Mouse (Mus musculus): ENCODE measurements at regions not wholly inside any gene's neighbourhood (a gene's known extent, or its start where the extent isn't known, plus 50 kb on each side); places are given as distances from the start of the nearest gene placed in this dataset.

DNA sequence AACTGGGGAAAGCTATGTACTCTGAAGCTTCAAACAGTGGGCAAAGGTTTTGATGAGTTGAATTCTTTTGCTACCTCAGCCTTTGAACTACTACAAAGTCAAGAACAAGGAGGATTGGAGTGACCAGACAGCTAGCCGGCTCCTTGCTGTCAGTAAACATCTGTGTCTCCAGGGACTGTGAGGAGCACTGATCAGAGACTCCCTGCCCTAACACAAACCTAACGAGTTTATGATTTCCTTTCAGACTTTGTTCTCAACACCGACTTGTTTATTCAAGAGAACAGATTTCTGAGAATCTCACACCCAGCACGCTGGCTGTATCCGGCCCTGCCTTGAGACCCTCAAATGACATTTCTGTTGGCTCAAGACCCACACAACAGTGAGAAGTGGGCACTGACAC is 154.4 kb downstream of the Irs2 start:
- Histone ChIP-seq H3K27ac (ENCODE audit: poor library complexity, severe bottlenecking) (no peak overlapping the region), H3K27me3 (replicated peaks) (no peaks in the 10 kb centered on the region), H3K36me3 (no peaks in the 10 kb centered on the region), H3K4me3 (no peak overlapping the region), H3K9me3 (replicated peaks) (no peaks in the 10 kb centered on the region), H3K4me2 (no peak overlapping the region), H3K9ac (no peak overlapping the region), H3K4me1 (replicated peaks) (peaks cover 26% of the 10 kb centered on the region)
- 65% methylated on average over 5 of the region's 5 CpGs for WGBS
- no peak for ATAC-seq (ENCODE audit: insufficient number of reproducible peaks, low FRiP score)

DNA sequence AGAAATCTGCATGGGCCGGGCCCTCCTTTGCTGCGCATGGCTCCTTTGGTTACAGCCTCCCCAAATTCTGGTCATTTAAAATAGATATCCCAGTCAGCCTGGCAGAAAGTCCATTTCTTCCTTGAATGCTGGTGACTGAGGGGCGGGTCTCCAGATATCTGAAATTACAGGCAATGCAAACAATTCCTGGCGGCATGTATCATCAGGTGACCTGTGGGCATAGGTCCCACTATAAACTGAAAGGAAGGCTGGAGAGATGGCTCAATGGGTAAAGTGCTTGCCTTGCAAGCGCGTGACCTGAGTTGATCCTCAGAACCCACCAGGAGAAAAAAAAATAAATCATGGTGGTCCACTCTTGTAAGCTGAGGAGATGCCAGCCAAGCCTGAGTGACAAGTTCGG is 158.3 kb downstream of the Irs2 start:
- Histone ChIP-seq H3K9ac (no peak overlapping the region), H3K4me3 (no peak overlapping the region), H3K4me1 (replicated peaks) (peaks cover 28% of the 10 kb centered on the region), H3K27me3 (replicated peaks) (no peaks in the 10 kb centered on the region), H3K9me3 (replicated peaks) (no peaks in the 10 kb centered on the region), H3K27ac (ENCODE audit: poor library complexity, severe bottlenecking) (no peak overlapping the region), H3K36me3 (no peaks in the 10 kb centered on the region), H3K4me2 (no peak overlapping the region)
- WGBS, result 70% methylated on average over 7 of the region's 7 CpGs
- no peak for ATAC-seq (ENCODE audit: insufficient number of reproducible peaks, low FRiP score)

DNA sequence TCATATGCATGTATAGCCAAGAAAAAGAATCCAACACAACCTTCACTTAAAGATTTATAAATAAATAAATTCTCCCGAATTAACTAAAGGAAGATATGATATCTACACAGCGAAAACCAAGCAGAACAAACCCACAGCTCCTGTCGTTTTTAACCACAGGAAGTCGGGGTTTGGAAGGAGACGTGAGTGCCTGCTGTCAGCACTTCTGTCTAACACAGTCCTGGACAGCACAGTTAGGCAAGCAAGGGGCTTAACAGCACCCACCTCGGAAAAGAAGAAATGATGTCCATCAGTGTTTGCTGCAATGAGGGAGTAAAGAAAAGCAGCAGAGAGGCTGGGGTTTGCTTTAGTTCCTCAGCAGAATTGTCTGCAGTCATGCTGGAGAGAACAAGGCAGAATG is 162.7 kb downstream of the Irs2 start:
- H3K36me3 ChIP-seq, result no peaks in the 10 kb centered on the region
- no peak overlapping the region for H3K4me2 ChIP-seq
- no peak for ATAC-seq (ENCODE audit: insufficient number of reproducible peaks, low FRiP score)
- no peak overlapping the region for H3K9ac ChIP-seq
- no peaks in the 10 kb centered on the region for H3K27me3 ChIP-seq (replicated peaks)
- no peaks in the 10 kb centered on the region for H3K9me3 ChIP-seq (replicated peaks)
- WGBS, result 2% methylated on average over 6 of the region's 6 CpGs
- no peak overlapping the region for H3K4me3 ChIP-seq
- H3K4me1 ChIP-seq (replicated peaks), result peaks cover 32% of the 10 kb centered on the region
- no peak overlapping the region for H3K27ac ChIP-seq (ENCODE audit: poor library complexity, severe bottlenecking)

DNA sequence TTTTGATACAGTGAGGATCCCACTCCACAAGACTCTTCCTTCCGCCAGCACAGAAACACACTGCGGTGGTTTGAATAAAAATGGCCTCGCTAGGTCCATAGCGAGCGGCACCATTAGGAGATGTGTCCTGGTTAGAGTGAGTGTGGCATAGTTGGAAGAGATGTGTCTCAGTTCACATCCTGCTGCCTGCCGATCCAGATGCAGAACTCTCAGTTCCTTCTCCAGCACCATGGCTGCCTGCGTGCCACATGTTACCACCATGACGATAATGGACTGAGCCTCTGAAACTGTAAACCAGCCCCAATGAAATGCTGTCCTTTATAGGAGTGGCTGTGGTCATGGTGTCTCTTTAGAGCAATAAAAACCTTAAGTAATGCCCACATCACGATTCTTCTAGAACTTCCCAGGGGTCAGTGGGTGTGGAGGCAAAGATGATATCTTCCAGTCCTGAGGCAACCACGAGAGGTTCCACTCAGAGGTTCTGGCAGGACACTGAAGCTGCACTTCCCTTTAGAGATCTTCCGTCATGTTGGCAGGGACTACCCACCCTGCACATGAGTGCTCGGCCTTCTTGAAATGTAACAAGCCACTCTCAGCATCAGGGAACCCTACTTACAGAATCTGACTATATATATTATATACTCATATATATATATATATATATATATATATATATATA is 167.3 kb downstream of the Irs2 start:
- ATAC-seq (ENCODE audit: insufficient number of reproducible peaks, low FRiP score), result no peak
- Histone ChIP-seq H3K4me1 (replicated peaks) (peaks cover 29% of the 10 kb centered on the region), H3K4me2 (no peak overlapping the region), H3K27ac (ENCODE audit: poor library complexity, severe bottlenecking) (no peak overlapping the region), H3K4me3 (no peak overlapping the region), H3K9ac (no peak overlapping the region), H3K36me3 (no peaks in the 10 kb centered on the region), H3K9me3 (replicated peaks) (no peaks in the 10 kb centered on the region), H3K27me3 (replicated peaks) (peaks cover 6% of the 10 kb centered on the region; the same call in 1 of the 2 replicates)
- WGBS, result 88% methylated on average over 12 of the region's 12 CpGs

DNA sequence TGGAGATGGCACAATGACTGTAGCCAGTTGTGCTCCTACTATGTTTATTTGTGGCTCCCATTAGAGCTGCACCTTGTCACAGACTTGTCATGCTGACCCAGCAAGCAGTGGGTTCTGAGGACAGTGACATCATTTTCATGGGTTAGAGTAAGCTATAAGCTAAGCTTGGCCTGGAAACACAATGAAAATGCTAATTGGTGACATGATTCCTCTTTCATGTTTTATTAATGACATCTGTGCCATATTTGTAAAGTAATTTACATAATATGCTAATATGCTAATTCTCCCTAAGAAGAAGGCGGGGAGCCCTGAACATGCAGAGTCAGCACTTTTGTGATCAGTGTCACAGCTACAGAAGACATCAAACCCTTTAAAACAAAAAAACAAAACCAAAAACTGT is 168.2 kb downstream of the Irs2 start:
- no peaks in the 10 kb centered on the region for H3K36me3 ChIP-seq
- H3K27me3 ChIP-seq (replicated peaks), result peaks cover 6% of the 10 kb centered on the region; the same call in 1 of the 2 replicates
- no peak overlapping the region for H3K27ac ChIP-seq (ENCODE audit: poor library complexity, severe bottlenecking)
- WGBS, result 95% methylated on average over 1 of the region's 1 CpGs
- H3K4me2 ChIP-seq, result no peak overlapping the region
- ATAC-seq (ENCODE audit: insufficient number of reproducible peaks, low FRiP score), result no peak
- no peaks in the 10 kb centered on the region for H3K9me3 ChIP-seq (replicated peaks)
- H3K4me1 ChIP-seq (replicated peaks), result peaks cover 21% of the 10 kb centered on the region
- no peak overlapping the region for H3K9ac ChIP-seq
- H3K4me3 ChIP-seq, result no peak overlapping the region

DNA sequence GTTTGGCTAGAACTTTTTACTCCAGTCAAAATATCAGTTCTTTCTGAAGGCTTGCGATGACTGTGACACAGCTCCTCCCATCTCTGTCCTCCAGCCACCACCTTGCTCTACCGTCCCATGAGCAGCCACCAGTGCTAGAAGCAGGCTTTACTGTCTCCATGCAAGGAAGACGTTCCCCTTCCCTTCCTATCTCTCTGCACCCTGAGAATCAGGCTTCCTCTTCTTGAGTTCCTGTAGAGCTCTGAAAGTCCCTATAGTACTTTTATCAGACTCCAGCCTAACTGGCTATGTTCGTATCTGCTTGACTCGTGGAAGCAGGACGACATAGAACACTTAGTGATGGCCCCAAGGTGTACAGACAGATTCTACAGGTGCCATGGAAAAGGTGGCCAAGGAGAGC is 173.2 kb downstream of the Irs2 start:
- no peak overlapping the region for H3K4me3 ChIP-seq
- H3K27me3 ChIP-seq (replicated peaks), result peaks cover 11% of the 10 kb centered on the region
- H3K36me3 ChIP-seq, result no peaks in the 10 kb centered on the region
- no peak overlapping the region for H3K4me2 ChIP-seq
- 59% methylated on average over 6 of the region's 6 CpGs for WGBS
- H3K27ac ChIP-seq (ENCODE audit: poor library complexity, severe bottlenecking), result no peak overlapping the region
- no peak for ATAC-seq (ENCODE audit: insufficient number of reproducible peaks, low FRiP score)
- no peak overlapping the region for H3K9ac ChIP-seq
- no peaks in the 10 kb centered on the region for H3K4me1 ChIP-seq (replicated peaks)
- H3K9me3 ChIP-seq (replicated peaks), result no peaks in the 10 kb centered on the region

DNA sequence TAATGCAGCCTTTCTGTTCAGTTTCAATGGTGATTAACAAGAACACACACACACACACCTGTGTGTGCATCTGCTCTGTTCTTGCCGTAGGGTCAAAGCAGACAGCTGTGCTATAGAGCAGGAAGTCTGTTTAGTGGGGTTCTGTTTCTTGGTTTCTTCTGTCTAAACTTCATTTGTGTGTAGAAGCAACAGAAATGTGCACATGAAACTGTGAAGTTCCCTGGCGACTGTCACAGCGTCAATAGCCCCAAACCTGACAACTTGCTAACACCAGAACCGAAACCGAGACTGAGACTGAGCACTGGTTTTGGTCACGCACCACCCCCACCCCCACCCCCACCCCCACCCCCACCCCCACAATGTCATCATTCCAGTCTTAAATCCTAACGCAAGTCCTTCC is 176.4 kb downstream of the Irs2 start:
- no peaks in the 10 kb centered on the region for H3K36me3 ChIP-seq
- peaks cover 5% of the 10 kb centered on the region; the same call in 1 of the 2 replicates for H3K27me3 ChIP-seq (replicated peaks)
- WGBS, result 79% methylated on average over 7 of the region's 7 CpGs
- H3K4me3 ChIP-seq, result no peak overlapping the region
- no peaks in the 10 kb centered on the region for H3K4me1 ChIP-seq (replicated peaks)
- ATAC-seq (ENCODE audit: insufficient number of reproducible peaks, low FRiP score), result no peak
- no peak overlapping the region for H3K4me2 ChIP-seq
- no peak overlapping the region for H3K27ac ChIP-seq (ENCODE audit: poor library complexity, severe bottlenecking)
- no peaks in the 10 kb centered on the region for H3K9me3 ChIP-seq (replicated peaks)
- no peak overlapping the region for H3K9ac ChIP-seq

DNA sequence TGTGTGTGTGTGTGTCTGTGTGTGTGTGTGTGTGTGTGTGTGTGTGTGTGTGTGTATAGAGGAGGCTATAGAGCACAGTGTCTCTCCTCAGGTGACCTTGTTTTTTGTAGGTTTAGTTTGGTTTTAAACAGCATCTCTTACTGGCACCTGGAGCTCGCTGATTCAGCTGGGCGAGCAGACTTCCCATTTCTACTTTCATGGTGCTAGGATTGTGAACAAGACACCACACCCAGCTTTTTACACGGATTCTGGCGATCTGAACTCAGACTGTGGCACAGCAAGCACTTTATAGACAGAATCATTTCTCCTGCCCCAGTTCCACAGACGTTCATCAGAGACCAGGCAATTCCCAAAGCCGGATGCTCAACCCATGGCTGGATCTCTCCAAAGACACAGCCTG is 177.0 kb downstream of the Irs2 start:
- H3K4me2 ChIP-seq, result no peak overlapping the region
- no peaks in the 10 kb centered on the region for H3K36me3 ChIP-seq
- H3K27me3 ChIP-seq (replicated peaks), result peaks cover 5% of the 10 kb centered on the region; the same call in 1 of the 2 replicates
- H3K9me3 ChIP-seq (replicated peaks), result no peaks in the 10 kb centered on the region
- ATAC-seq (ENCODE audit: insufficient number of reproducible peaks, low FRiP score), result no peak
- 80% methylated on average over 6 of the region's 6 CpGs for WGBS
- no peak overlapping the region for H3K4me3 ChIP-seq
- H3K27ac ChIP-seq (ENCODE audit: poor library complexity, severe bottlenecking), result no peak overlapping the region
- H3K9ac ChIP-seq, result no peak overlapping the region
- H3K4me1 ChIP-seq (replicated peaks), result no peaks in the 10 kb centered on the region

DNA sequence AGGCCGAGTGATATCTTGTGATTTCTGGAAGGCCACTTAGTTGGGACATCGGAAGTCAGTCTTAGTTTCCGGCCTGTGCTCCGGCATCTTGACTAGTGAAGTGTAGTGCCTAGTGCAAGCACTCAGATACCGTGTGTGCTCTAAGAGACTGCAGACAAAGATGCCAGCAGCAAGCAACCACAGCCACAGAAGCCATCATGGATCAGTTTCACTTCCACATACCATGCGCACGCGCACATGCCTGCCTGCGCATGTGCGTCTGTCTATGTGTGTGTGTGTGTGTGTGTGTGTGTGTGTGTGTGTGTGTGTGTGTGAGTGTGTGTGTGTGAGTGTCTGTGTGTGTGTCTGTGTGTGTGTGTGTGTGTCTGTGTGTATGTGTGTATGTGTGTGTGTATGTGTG is 177.4 kb downstream of the Irs2 start:
- Histone ChIP-seq H3K27ac (ENCODE audit: poor library complexity, severe bottlenecking) (no peak overlapping the region), H3K4me1 (replicated peaks) (no peaks in the 10 kb centered on the region), H3K27me3 (replicated peaks) (peaks cover 5% of the 10 kb centered on the region; the same call in 1 of the 2 replicates), H3K4me3 (no peak overlapping the region), H3K9ac (no peak overlapping the region), H3K9me3 (replicated peaks) (no peaks in the 10 kb centered on the region), H3K36me3 (no peaks in the 10 kb centered on the region), H3K4me2 (no peak overlapping the region)
- WGBS, result 91% methylated on average over 10 of the region's 10 CpGs
- ATAC-seq (ENCODE audit: insufficient number of reproducible peaks, low FRiP score), result no peak

DNA sequence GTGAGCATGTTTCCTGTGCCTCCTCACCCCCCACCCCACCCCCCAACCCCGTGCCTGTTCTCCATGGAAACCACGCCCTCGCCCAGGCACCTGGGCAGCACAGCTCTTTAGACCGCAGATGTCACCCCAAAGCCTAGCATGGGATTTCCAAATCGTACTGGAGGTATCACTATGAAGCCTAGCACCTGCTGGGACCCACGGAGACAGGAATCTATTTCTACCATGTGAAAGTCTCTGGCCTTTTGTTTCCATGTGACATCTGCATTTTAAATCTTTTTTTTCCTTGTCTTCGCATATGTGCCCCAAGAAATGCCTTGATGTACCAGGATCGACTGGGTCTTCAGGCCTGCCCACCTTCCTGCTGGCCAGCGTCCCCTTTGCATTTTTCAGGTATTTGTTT is 179.7 kb downstream of the Irs2 start:
- WGBS, result 41% methylated on average over 9 of the region's 9 CpGs
- Histone ChIP-seq H3K36me3 (no peaks in the 10 kb centered on the region), H3K4me1 (replicated peaks) (peaks cover 5% of the 10 kb centered on the region; the same call in 1 of the 2 replicates), H3K4me3 (no peak overlapping the region), H3K27me3 (replicated peaks) (peaks cover 5% of the 10 kb centered on the region; the same call in 1 of the 2 replicates), H3K9me3 (replicated peaks) (no peaks in the 10 kb centered on the region), H3K4me2 (no peak overlapping the region), H3K9ac (no peak overlapping the region), H3K27ac (ENCODE audit: poor library complexity, severe bottlenecking) (no peak overlapping the region)
- no peak for ATAC-seq (ENCODE audit: insufficient number of reproducible peaks, low FRiP score)

DNA sequence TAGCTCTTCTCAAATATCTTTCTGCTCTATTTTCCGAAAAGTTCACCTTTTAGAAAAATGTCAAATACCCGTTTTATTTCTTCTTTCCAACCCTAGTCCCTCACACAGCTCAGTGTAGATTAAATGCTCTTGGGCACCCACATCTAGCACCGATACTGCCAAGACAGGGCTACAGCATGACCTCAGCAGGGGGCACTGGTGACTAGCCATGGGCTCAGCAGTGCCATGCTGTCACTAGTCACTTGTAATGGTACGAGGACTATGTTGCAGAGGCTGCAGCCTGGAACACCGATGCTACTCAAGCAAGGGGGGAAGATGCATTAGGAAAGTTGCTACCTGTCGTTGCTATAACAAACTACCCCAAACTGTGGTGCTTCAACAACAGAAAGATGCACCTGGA is 180.7 kb downstream of the Irs2 start:
- ATAC-seq (ENCODE audit: insufficient number of reproducible peaks, low FRiP score), result no peak

DNA sequence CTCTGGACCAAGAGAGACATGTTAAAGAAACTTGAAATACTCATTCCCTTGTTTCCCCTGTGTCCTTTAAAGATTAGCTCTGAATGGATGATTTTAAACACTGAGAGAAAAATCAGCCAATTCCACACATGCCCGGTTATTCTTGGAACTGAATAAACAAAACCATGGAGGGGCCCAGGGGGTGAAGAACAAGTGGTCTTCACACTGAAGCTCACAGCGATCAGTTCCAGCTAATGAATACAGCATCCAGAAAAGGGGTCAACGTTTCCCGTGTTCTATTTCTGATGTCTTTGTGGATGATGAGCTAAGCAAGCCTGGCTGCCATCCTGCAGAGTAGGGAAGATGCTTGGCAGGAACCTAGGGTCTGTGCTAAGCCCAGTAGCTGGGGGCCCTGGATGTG is 182.3 kb downstream of the Irs2 start:
- Histone ChIP-seq H3K9me3 (replicated peaks) (no peaks in the 10 kb centered on the region), H3K36me3 (no peaks in the 10 kb centered on the region), H3K4me3 (no peak overlapping the region), H3K27me3 (replicated peaks) (peaks cover 5% of the 10 kb centered on the region; the same call in 1 of the 2 replicates), H3K4me1 (replicated peaks) (peaks cover 5% of the 10 kb centered on the region; the same call in 1 of the 2 replicates), H3K27ac (ENCODE audit: poor library complexity, severe bottlenecking) (no peak overlapping the region), H3K9ac (no peak overlapping the region), H3K4me2 (no peak overlapping the region)
- WGBS, result 65% methylated on average over 4 of the region's 4 CpGs
- no peak for ATAC-seq (ENCODE audit: insufficient number of reproducible peaks, low FRiP score)

More for the DNA sequence above, 180.7 kb downstream of the Irs2 start:
- Histone ChIP-seq H3K4me2 (no peak overlapping the region), H3K9me3 (replicated peaks) (no peaks in the 10 kb centered on the region), H3K36me3 (no peaks in the 10 kb centered on the region), H3K27me3 (replicated peaks) (peaks cover 5% of the 10 kb centered on the region; the same call in 1 of the 2 replicates), H3K4me1 (replicated peaks) (peaks cover 5% of the 10 kb centered on the region; the same call in 1 of the 2 replicates), H3K9ac (no peak overlapping the region), H3K27ac (ENCODE audit: poor library complexity, severe bottlenecking) (no peak overlapping the region), H3K4me3 (no peak overlapping the region)
- WGBS, result 75% methylated on average over 6 of the region's 6 CpGs
